Mouse (Mus musculus) G1E (cell line): ENCODE data around the gene Adamts13.

Experiments
- CTCF ChIP-seq: IDR thresholded peaks from 2 replicates; pipeline ENCODE4 v1.5.1; 2012; ENCODE audit warnings: low read depth, low read length, inconsistent platforms, mixed read lengths
- GATA1 ChIP-seq: IDR thresholded peaks from 2 replicates; pipeline ENCODE4 v1.6.1; 2012; ENCODE audit warnings: borderline replicate concordance, low read length, inconsistent platforms, mixed read lengths
- TAL1 ChIP-seq: conservative IDR thresholded peaks from 2 replicates; pipeline ENCODE4 v1.6.1; 2012; ENCODE audit warnings: low read depth, low read length, inconsistent platforms, mixed read lengths

DNA sequence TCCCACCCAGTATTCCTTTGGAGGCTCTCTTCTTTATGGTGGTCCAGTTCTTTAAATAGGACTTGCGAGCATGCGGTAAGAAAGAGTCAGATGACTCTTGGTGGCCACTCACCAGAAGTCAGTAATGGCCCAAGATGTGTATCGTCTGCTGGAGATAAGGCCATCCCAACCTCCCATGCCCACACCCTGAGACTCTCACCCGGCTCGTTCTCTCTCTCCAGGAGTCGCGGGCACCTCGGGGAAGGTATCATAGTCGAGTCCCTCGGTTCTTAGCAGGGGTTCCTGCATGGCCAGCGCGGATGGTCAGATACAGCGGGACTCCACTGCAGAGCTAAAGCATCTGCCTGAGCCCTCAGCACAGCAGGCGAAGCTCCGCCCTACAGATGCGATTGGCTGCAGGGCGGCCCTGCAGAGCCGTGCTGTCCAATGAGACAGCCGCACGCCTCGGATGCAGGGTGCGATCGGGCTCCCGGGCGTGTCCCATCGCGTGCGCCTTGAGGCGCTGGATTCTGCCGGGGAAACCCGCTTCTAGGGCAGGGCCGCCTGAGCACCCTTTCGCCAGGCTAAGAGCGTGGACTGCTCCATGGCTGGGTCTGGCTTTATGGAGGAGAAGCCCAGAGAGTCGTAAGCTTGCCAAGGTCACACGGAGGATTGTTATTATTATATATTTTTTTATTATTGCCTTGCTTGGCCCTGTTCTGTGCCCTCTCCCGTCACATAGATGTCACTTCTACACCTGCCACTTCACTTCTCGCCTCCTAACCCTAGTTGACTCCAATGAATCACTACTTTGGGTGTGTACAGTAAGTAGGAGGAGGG lies 54.6 kb downstream of the Adamts13 start, which contains the start of gene Slc2a6:
- TF ChIP-seq CTCF (no peak), GATA1 (no peak), TAL1 (no peak)
